Mouse (Mus musculus): ENCODE data around the gene Ndufa3. TPM values are rescaled to one million over a fixed set of nuclear protein-coding genes. Genes with fewer than 3 reads are reported as not detected.

Gene Ndufa3
- polyA plus RNA-seq, 1 experiment from 2014 or later: 462 TPM

- H3K27ac ChIP-seq (replicated peaks): peak overlapping the region; percentile 98
- peaks cover 47% of the 10 kb centered on the region for H3K4me1 ChIP-seq (replicated peaks)
- no peak for ATAC-seq (ENCODE audit: low read depth)
- H3K4me2 ChIP-seq: peak overlapping the region; percentile 92
- H3K27me3 ChIP-seq: no peaks in the 10 kb centered on the region
- peak overlapping the region; percentile 100 for H3K9ac ChIP-seq
- H3K9me3 ChIP-seq: no peaks in the 10 kb centered on the region
- H3K4me3 ChIP-seq: peak overlapping the region; percentile 98
- peaks cover 17% of the 10 kb centered on the region for H3K36me3 ChIP-seq
- 32% methylated on average over 9 of the region's 9 CpGs for WGBS
Observed at GRCm38 (mm10) chr7:3646188-3646587, 29.0 kb downstream of the Ndufa3 start.

- H3K27me3 ChIP-seq: no peaks in the 10 kb centered on the region
- H3K4me3 ChIP-seq: peak overlapping the region; percentile 98
- peak overlapping the region; percentile 100 for H3K9ac ChIP-seq
- H3K4me2 ChIP-seq: peak overlapping the region; percentile 92
- no peak overlapping the region for H3K27ac ChIP-seq (replicated peaks)
- ATAC-seq (ENCODE audit: low read depth): no peak
- 72% methylated on average over 4 of the region's 4 CpGs for WGBS
- H3K9me3 ChIP-seq: no peaks in the 10 kb centered on the region
- H3K4me1 ChIP-seq (replicated peaks): peaks cover 47% of the 10 kb centered on the region
- peaks cover 17% of the 10 kb centered on the region for H3K36me3 ChIP-seq
Observed at GRCm38 (mm10) chr7:3646641-3647040, 29.5 kb downstream of the Ndufa3 start.

DNA sequence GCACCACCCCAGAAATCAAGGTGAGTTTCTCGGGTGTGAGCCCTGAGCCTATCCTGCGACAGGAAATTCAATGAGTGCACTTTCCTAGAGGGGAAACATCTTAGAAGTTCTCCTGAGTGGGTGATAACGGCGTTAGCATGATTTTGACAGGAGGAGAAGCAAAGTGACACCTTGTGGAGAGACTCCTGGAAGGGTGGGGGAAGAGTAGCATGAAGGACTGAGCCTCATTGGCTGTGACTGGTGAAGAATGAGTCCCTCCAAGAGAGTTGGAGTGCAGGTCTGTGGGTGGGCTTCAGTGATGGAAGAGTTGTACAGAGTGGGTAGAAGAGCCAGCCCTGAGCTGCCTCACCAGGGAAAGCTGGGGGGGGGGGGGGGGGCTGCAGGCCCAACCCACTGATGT, 39.8 kb downstream of the Ndufa3 start:
- Histone ChIP-seq H3K9me3 (no peaks in the 10 kb centered on the region), H3K9ac (no peak overlapping the region)
- WGBS: 93% methylated on average over 4 of the region's 4 CpGs

DNA sequence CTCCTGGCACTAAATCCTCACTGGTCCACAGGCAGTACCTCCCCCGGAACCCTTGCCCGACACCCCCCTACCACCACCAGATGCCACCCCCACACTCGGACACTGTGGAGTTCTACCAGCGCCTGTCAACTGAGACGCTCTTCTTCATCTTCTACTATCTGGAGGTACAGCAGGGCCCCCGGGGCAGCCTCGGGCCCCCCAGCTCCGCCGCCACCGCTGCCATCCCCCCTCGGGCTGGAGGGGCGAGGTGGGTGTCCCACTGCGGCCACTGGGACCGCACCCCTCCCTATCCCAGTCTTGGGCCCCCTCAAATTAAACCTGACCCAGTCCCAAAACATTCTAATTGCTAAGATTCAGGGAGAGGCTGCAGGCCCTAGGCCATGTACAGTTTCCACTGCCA, 41.4 kb downstream of the Ndufa3 start:
- H3K27ac ChIP-seq (replicated peaks): no peak overlapping the region
- H3K36me3 ChIP-seq: peaks cover 93% of the 10 kb centered on the region
- ATAC-seq (ENCODE audit: low read depth): no peak
- H3K27me3 ChIP-seq: no peaks in the 10 kb centered on the region
- no peak overlapping the region for H3K9ac ChIP-seq
- peaks cover 4% of the 10 kb centered on the region for H3K4me1 ChIP-seq (replicated peaks)
- no peaks in the 10 kb centered on the region for H3K9me3 ChIP-seq
- WGBS: 97% methylated on average over 14 of the region's 14 CpGs
- H3K4me3 ChIP-seq: no peak overlapping the region
- no peak overlapping the region for H3K4me2 ChIP-seq

More for the DNA sequence above, 39.8 kb downstream of the Ndufa3 start:
- Histone ChIP-seq H3K4me3 (no peak overlapping the region), H3K27me3 (no peaks in the 10 kb centered on the region), H3K36me3 (peaks cover 98% of the 10 kb centered on the region), H3K4me2 (no peak overlapping the region), H3K4me1 (replicated peaks) (no peaks in the 10 kb centered on the region), H3K27ac (replicated peaks) (no peak overlapping the region)
- no peak for ATAC-seq (ENCODE audit: low read depth)

DNA sequence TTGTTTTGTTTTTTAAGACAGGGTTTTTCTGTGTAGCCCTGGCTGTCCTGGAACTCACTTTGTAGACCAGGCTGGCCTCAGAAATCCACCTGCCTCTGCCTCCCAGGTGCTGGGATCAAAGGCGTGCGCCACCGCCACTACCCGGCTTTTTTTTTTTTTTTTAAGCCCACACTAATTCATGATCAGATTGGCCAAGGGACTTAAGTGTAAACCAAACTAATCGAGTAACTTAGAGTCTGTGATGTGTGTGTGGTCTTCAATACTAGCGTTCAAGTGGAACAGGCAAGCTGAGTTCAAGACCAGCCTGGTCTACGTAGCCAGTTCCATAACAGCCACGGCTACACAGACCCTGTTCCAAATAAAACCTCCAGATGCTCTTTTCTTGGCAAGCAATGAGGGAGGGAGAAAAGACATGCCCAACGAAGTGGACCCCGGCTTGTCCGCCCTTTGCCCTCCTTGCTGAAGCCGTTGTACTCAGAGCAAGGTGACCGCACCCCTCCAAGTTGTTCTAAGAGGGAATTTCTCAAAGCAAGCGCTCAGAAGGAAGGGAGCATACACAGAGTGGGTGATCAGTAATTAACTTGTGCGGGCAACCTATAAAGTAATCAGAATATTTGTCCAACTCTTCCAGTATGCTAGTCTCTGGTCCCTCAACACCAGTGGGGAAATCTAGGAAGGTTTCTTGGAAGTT, 47.5 kb downstream of the Ndufa3 start:
- Histone ChIP-seq H3K27me3 (no peaks in the 10 kb centered on the region), H3K9me3 (no peaks in the 10 kb centered on the region), H3K36me3 (peaks cover 33% of the 10 kb centered on the region), H3K4me1 (replicated peaks) (peaks cover 22% of the 10 kb centered on the region), H3K27ac (replicated peaks) (peak overlapping the region; percentile 79), H3K4me2 (peak overlapping the region; percentile 78), H3K4me3 (peak overlapping the region; percentile 62), H3K9ac (peak overlapping the region; percentile 79)
- 33% methylated on average over 15 of the region's 15 CpGs for WGBS
- ATAC-seq (ENCODE audit: low read depth): peak; percentile 28

GRCm38 (mm10) chr7:3665215-3666114, 48.3 kb downstream of the Ndufa3 start, which contains the start of gene Leng1:
Gene Leng1 (minus strand): TSS chr7:3665840.
- Histone ChIP-seq H3K4me3 (peak within 1 kb of the TSS; percentile 62), H3K36me3 (peaks cover 25% of the 10 kb centered on the region), H3K9me3 (no peaks in the 10 kb centered on the region), H3K4me1 (replicated peaks) (peaks cover 22% of the 10 kb centered on the region), H3K9ac (peak within 1 kb of the TSS; percentile 79), H3K4me2 (peak within 1 kb of the TSS; percentile 78), H3K27me3 (no peaks in the 10 kb centered on the region), H3K27ac (replicated peaks) (peak within 1 kb of the TSS; percentile 80)
- 4% methylated on average over 45 of the region's 45 CpGs for WGBS
- ATAC-seq (ENCODE audit: low read depth): peak; percentile 99

- H3K9ac ChIP-seq: no peak overlapping the region
- H3K36me3 ChIP-seq: peaks cover 11% of the 10 kb centered on the region
- H3K4me2 ChIP-seq: 0 out of 2 replicates have a peak overlapping the region, but pooled peaks have one; percentile 4
- H3K27ac ChIP-seq (replicated peaks): no peak overlapping the region
- no peak overlapping the region for H3K4me3 ChIP-seq
- H3K9me3 ChIP-seq: no peaks in the 10 kb centered on the region
- H3K27me3 ChIP-seq: no peaks in the 10 kb centered on the region
- H3K4me1 ChIP-seq (replicated peaks): peaks cover 22% of the 10 kb centered on the region
- no peak for ATAC-seq (ENCODE audit: low read depth)
- 21% methylated on average over 14 of the region's 14 CpGs for WGBS
Observed at GRCm38 (mm10) chr7:3666921-3667391, 49.8 kb downstream of the Ndufa3 start.

Small RNAs within 50 kb of the gene (microRNA-seq; reads per million reads assigned to microRNA genes)
- gene Gm25100: not detected
- 1.9 reads per million, percentile 6 among the genes with 10 or more reads in this experiment for gene Mir3572

Other genes starting within 250 kb of the Ndufa3 start
- gene Cacng8, start 226.7 kb upstream of the Ndufa3 start, polyA plus RNA-seq (2015; fragmentation: Nextera tagmentation; extraction: Ambion mirVana): 12.1 and 12.8 TPM in 2 replicates
- gene Cacng6, start 193.2 kb upstream of the Ndufa3 start, polyA plus RNA-seq (2015; fragmentation: Nextera tagmentation; extraction: Ambion mirVana): 0.10 and 0.69 TPM in 2 replicates
- gene Tarm1, start 114.7 kb upstream of the Ndufa3 start, polyA plus RNA-seq (2015; fragmentation: Nextera tagmentation; extraction: Ambion mirVana): not detected in 2 replicates
- 0.54 and 0.80 TPM in 2 replicates for gene Oscar, start 1.2 kb upstream of the Ndufa3 start, polyA plus RNA-seq (2015; fragmentation: Nextera tagmentation; extraction: Ambion mirVana)
- gene Tfpt, start 12.6 kb downstream of the Ndufa3 start, polyA plus RNA-seq (2015; fragmentation: Nextera tagmentation; extraction: Ambion mirVana): 31.0 and 34.4 TPM in 2 replicates
- gene Prpf31, start 12.6 kb downstream of the Ndufa3 start, polyA plus RNA-seq (2015; fragmentation: Nextera tagmentation; extraction: Ambion mirVana): 98.6 and 100 TPM in 2 replicates
- 44.1 and 45.8 TPM in 2 replicates for gene Cnot3, start 27.9 kb downstream of the Ndufa3 start, polyA plus RNA-seq (2015; fragmentation: Nextera tagmentation; extraction: Ambion mirVana)
- 18.0 and 18.7 TPM in 2 replicates for gene Leng1, start 48.5 kb downstream of the Ndufa3 start, polyA plus RNA-seq (2015; fragmentation: Nextera tagmentation; extraction: Ambion mirVana)
- gene Tmc4, start 60.2 kb downstream of the Ndufa3 start, polyA plus RNA-seq (2015; fragmentation: Nextera tagmentation; extraction: Ambion mirVana): 3.6 and 4.4 TPM in 2 replicates
- 223 and 227 TPM in 2 replicates for gene Tsen34, start 75.5 kb downstream of the Ndufa3 start, polyA plus RNA-seq (2015; fragmentation: Nextera tagmentation; extraction: Ambion mirVana)
- 58.7 and 64.6 TPM in 2 replicates for gene Mboat7, start 76.2 kb downstream of the Ndufa3 start, polyA plus RNA-seq (2015; fragmentation: Nextera tagmentation; extraction: Ambion mirVana)
- 986 and 989 TPM in 2 replicates for gene Rps9, start 86.6 kb downstream of the Ndufa3 start, polyA plus RNA-seq (2015; fragmentation: Nextera tagmentation; extraction: Ambion mirVana)
- 0.14 and 0.23 TPM in 2 replicates for gene Pirb, start 103.0 kb downstream of the Ndufa3 start, polyA plus RNA-seq (2015; fragmentation: Nextera tagmentation; extraction: Ambion mirVana)
- gene Gm15448, start 208.3 kb downstream of the Ndufa3 start, polyA plus RNA-seq (2015; fragmentation: Nextera tagmentation; extraction: Ambion mirVana): not detected in 2 replicates
- gene Pira2, start 227.7 kb downstream of the Ndufa3 start, polyA plus RNA-seq (2015; fragmentation: Nextera tagmentation; extraction: Ambion mirVana): not detected in 2 replicates